Mouse (Mus musculus) C2C12 (cell line): ENCODE data around the gene Sf3b4. TPM values are rescaled to one million over a fixed set of nuclear protein-coding genes. Genes with fewer than 3 reads are reported as not detected.
A peak's percentile ranks its signal among the peaks of the same experiment; 100 is the strongest.
"Not testable (repeated sequence)": the region's sequence is repeated elsewhere in the genome, so short reads cannot be mapped to it uniquely, and the experiment has no call there.

ENCODE experiments used
- H3K27me3 ChIP-seq: one replicate; pipeline ENCODE4 v1.6.1; 2011; ENCODE audit not compliant: control insufficient read depth, insufficient read depth, insufficient read length
- H3K36me3 ChIP-seq: one replicate; pipeline ENCODE4 v1.6.1; 2011; ENCODE audit not compliant: control insufficient read depth, insufficient read depth
- H3K4me3 ChIP-seq: one replicate; pipeline ENCODE4 v1.5.1; 2011; ENCODE audit warnings: mild to moderate bottlenecking, control low read depth; ENCODE audit not compliant: poor library complexity, insufficient read depth, severe bottlenecking
- H3K79me2 ChIP-seq: one replicate; pipeline ENCODE4 v1.6.1; 2011; ENCODE audit not compliant: control insufficient read depth, insufficient read depth
- H3K79me3 ChIP-seq: one replicate; pipeline ENCODE4 v1.6.1; 2011; ENCODE audit warnings: low read depth, control low read depth
- H3ac ChIP-seq: one replicate; pipeline ENCODE3; 2011; ENCODE audit warnings: low read depth; ENCODE audit not compliant: control insufficient read depth, insufficient read length
- CEBPB ChIP-seq: IDR thresholded peaks from one replicate; pipeline ENCODE4 v1.6.1; 2011; ENCODE audit warnings: low read depth, mild to moderate bottlenecking, control low read depth, moderate library complexity
- CTCF ChIP-seq: IDR thresholded peaks from one replicate; pipeline ENCODE4 v1.5.1; 2011; ENCODE audit not compliant: control insufficient read depth, insufficient read depth, insufficient read length
- FOSL1 ChIP-seq: IDR thresholded peaks from one replicate; pipeline ENCODE4 v1.8.0; 2011; ENCODE audit warnings: mild to moderate bottlenecking, low read length; ENCODE audit not compliant: poor library complexity, insufficient read depth, severe bottlenecking
- MAX ChIP-seq: IDR thresholded peaks from one replicate; pipeline ENCODE4 v1.6.1; 2011; ENCODE audit warnings: mild to moderate bottlenecking, control low read depth
- MYOD1 ChIP-seq: IDR thresholded peaks from one replicate; pipeline ENCODE4 v1.6.1; 2011; ENCODE audit warnings: low read depth; ENCODE audit not compliant: control insufficient read depth, insufficient read length
- MYOG ChIP-seq: IDR thresholded peaks from one replicate; pipeline ENCODE4 v1.6.1; 2011; ENCODE audit not compliant: control insufficient read depth, insufficient read length; ENCODE audit errors: extremely low read depth
- USF1 ChIP-seq: IDR thresholded peaks from one replicate; pipeline ENCODE4 v1.6.1; 2011; ENCODE audit warnings: low read depth, mild to moderate bottlenecking, control low read depth, moderate library complexity
- polyA plus RNA-seq: library from polyadenylated mRNA; unstranded; fragments of >200 nt; fragmentation: generic; extraction: Trizol; gene quantifications from one replicate; pipeline ENCODE4 v1.2.1, GENCODE M21; 2012; ENCODE audit warnings: missing spikeins

Sf3b4 gene
- polyA plus RNA-seq, 1 experiment: 136 TPM

GRCm38 (mm10) chr3:96170276-96170675 lies 1.9 kb upstream of the Sf3b4 start:
- Histone ChIP-seq H3K27me3 (no peaks in the 10 kb centered on the region), H3K79me3 (peaks cover 26% of the 10 kb centered on the region), H3K79me2 (peaks cover 52% of the 10 kb centered on the region), H3ac (no peak overlapping the region), H3K4me3 (no peak overlapping the region), H3K36me3 (peaks cover 23% of the 10 kb centered on the region)
- TF ChIP-seq FOSL1 (no peak), CEBPB (no peak), MYOD1 (no peak), CTCF (no peak), MAX (no peak), MYOG (no peak), USF1 (no peak)

GRCm38 (mm10) chr3:96170976-96171545 lies 1.1 kb upstream of the Sf3b4 start:
- Histone ChIP-seq H3K4me3 (peak overlapping the region; percentile 94), H3K36me3 (peaks cover 31% of the 10 kb centered on the region), H3K27me3 (no peaks in the 10 kb centered on the region), H3K79me3 (peaks cover 28% of the 10 kb centered on the region), H3ac (peak overlapping the region; percentile 20), H3K79me2 (peaks cover 60% of the 10 kb centered on the region)
- TF ChIP-seq CTCF: no peak
- no peak for TF ChIP-seq MYOD1
- TF ChIP-seq USF1: no peak
- TF ChIP-seq CEBPB: no peak
- no peak for TF ChIP-seq MYOG
- TF ChIP-seq FOSL1: no peak
- TF ChIP-seq MAX: no peak

DNA sequence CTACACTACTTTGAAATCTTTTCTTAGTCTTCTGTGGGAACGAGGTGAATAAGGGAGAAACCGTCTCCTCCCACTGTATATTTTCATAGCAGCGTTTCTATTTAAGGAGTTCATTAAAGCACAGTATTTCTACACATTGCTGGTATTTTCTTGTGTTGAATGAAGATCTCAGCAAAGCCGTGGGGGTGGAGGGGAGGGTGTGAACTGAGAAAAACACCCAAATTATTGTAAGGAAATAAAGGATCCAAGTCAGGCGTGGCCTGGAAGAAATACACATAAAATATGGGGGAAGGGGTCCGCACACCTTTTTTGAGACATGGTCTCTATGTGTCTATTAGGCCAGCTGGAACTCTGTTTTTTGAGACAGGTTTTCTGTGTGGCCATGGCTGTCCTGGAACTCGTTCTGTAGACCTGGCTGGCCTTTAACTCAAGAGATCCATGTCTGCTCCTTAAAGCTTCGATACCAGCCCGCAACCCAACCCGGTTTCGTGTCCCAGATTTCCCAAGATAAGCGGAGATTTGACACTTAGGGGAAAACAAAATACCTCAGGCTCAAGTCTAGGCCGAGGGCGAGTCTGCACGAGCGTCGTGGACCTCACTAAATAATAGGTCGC lies 442 bp upstream of the Sf3b4 start:
- H3ac ChIP-seq: peak overlapping the region; percentile 79
- peaks cover 66% of the 10 kb centered on the region for H3K79me2 ChIP-seq
- TF ChIP-seq MYOG (no peak), USF1 (no peak), MAX (no peak), CTCF (no peak), MYOD1 (no peak), FOSL1 (no peak), CEBPB (no peak)
- H3K4me3 ChIP-seq: peak overlapping the region; percentile 94
- peaks cover 37% of the 10 kb centered on the region for H3K36me3 ChIP-seq
- peaks cover 30% of the 10 kb centered on the region for H3K79me3 ChIP-seq
- H3K27me3 ChIP-seq: no peaks in the 10 kb centered on the region

- Histone ChIP-seq H3K4me3 (peak overlapping the region; percentile 94), H3K79me3 (peaks cover 30% of the 10 kb centered on the region), H3K36me3 (peaks cover 49% of the 10 kb centered on the region), H3K79me2 (peaks cover 66% of the 10 kb centered on the region), H3K27me3 (no peaks in the 10 kb centered on the region), H3ac (peak overlapping the region; percentile 98)
- TF ChIP-seq MAX: no peak
- TF ChIP-seq USF1: no peak
- no peak for TF ChIP-seq CEBPB
- no peak for TF ChIP-seq FOSL1
- TF ChIP-seq CTCF: no peak
- TF ChIP-seq MYOD1: no peak
- TF ChIP-seq MYOG: no peak
Observed at GRCm38 (mm10) chr3:96173185-96173584, 1.1 kb downstream of the Sf3b4 start.

GRCm38 (mm10) chr3:96174042-96174441 lies 1.9 kb downstream of the Sf3b4 start:
- H3K4me3 ChIP-seq: not testable (repeated sequence)
- Histone ChIP-seq H3K79me2 (peaks cover 66% of the 10 kb centered on the region), H3K36me3 (peaks cover 53% of the 10 kb centered on the region)

DNA sequence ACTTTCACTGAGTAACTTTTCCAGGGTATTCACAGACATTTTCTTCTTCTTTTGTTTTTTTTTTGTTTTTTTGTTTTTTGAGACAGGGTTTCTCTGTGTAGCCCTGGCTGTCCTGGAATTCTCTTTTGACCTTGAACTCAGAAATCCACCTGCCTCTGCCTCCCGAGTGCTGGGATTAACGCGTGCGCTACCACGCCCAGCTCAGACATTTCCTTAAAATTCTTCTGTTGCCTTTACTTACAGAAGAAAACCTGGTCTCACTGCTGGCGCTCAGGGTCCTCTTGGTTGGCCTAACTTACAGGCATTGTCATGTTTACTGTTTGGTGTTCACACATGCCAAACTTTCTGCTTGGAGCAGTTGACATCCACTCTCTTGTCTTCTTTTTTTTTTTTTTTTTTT lies 3.1 kb downstream of the Sf3b4 start:
- Histone ChIP-seq H3K4me3 (no peak overlapping the region), H3K36me3 (peaks cover 52% of the 10 kb centered on the region), H3K79me3 (peaks cover 30% of the 10 kb centered on the region), H3K27me3 (no peaks in the 10 kb centered on the region), H3K79me2 (peaks cover 64% of the 10 kb centered on the region), H3ac (no peak overlapping the region)
- TF ChIP-seq MAX (no peak), CEBPB (no peak), CTCF (no peak), MYOD1 (no peak), FOSL1 (no peak)

More at GRCm38 (mm10) chr3:96174042-96174441, 1.9 kb downstream of the Sf3b4 start:
- H3ac ChIP-seq, H3K27me3 ChIP-seq: not testable (repeated sequence)
- peaks cover 30% of the 10 kb centered on the region for H3K79me3 ChIP-seq
